Mouse (Mus musculus) 3134 (cell line): ENCODE measurements around the gene Ano1.
A peak's percentile ranks its signal among the peaks of the same experiment; 100 is the strongest.

ENCODE experiments used
- DNase-seq: peaks from one replicate; pipeline ENCODE4 v3.0.0-alpha.2; 2011; ENCODE audit warnings: low spot score; ENCODE audit not compliant: insufficient read length; ENCODE audit errors: extremely low read depth

Ano1 gene

GRCm38 (mm10) chr7:144553237-144554122 is 198.3 kb downstream of the Ano1 start, which contains the start of gene Ppfia1:
TSS of gene Ppfia1 (minus strand) at chr7:144553729.
- peak; percentile 91 for DNase-seq

- DNase-seq = no peak
Measured at GRCm38 (mm10) chr7:144552274-144552673, 199.5 kb downstream of the Ano1 start.

GRCm38 (mm10) chr7:144550811-144551210 is 201.0 kb downstream of the Ano1 start:
- DNase-seq = no peak

- no peak for DNase-seq
Measured at GRCm38 (mm10) chr7:144549904-144550566, 201.7 kb downstream of the Ano1 start.

GRCm38 (mm10) chr7:144545231-144545630 is 206.5 kb downstream of the Ano1 start:
- DNase-seq = no peak

- no peak for DNase-seq
Measured at GRCm38 (mm10) chr7:144541351-144541750, 210.4 kb downstream of the Ano1 start.

- no peak for DNase-seq
Measured at GRCm38 (mm10) chr7:144539146-144539545, 212.6 kb downstream of the Ano1 start.
